Mouse (Mus musculus): Measurements from ENCODE around the gene Erc2.

GRCm38 (mm10) chr14:28505586-28506375 is 883.6 kb downstream of the Erc2 start:
- TF ChIP-seq CTCF (IDR thresholded peaks at IDR 0.05; ENCODE audit: low read depth), result no peak
- TF ChIP-seq EP300 (IDR thresholded peaks at IDR 0.05; ENCODE audit: low read depth), result no peak

Data from liver, embryonic 14.5 days (tissue).